23 mouse cellular contexts compared by ENCODE assay signal in genomic region chr19:50534031-50534430, GRCm38 (mm10).
A peak's percentile ranks its signal among the peaks of the same experiment; 100 is the strongest.
DNase-seq lines count a peak whose midpoint lies in the region; ATAC-seq and TF ChIP-seq lines count a peak whose summit lies in the region.
"Had no signal": no experiment of that assay in that cellular context is flagged by ENCODE, and none has a peak within 500 bp of the region (broad histone marks: within the 10 kb centered on the region; RNA-seq: fewer than 3 reads in every experiment).

No protein-coding gene starts in this region.

- WGBS in kidney, embryonic 15.5 days: 38% methylated on average over 5 of the region's 5 CpGs
- WGBS in kidney, postnatal 0 days: 31% methylated on average over 5 of the region's 5 CpGs
- 69% methylated on average over 5 of the region's 5 CpGs for WGBS in intestine, embryonic 15.5 days

- no peak for TF ChIP-seq CTCF in kidney, postnatal 0 days (IDR thresholded peaks at IDR 0.05; ENCODE audit: low read depth)

- ATAC-seq in kidney, embryonic 15.5 days (replicated peaks; ENCODE audit: low FRiP score): peak; percentile 80
- no peak for ATAC-seq in kidney, postnatal 0 days (replicated peaks; ENCODE audit: low FRiP score, low read depth)
- ATAC-seq in intestine, embryonic 15.5 days: no peak
- ATAC-seq: forebrain, embryonic 14.5 days had no signal

- H3K9me3 ChIP-seq in kidney, embryonic 15.5 days (replicated peaks): no peaks in the 10 kb centered on the region
- H3K9me3 ChIP-seq in kidney, postnatal 0 days (replicated peaks; ENCODE audit: low read length): no peaks in the 10 kb centered on the region
- no peaks in the 10 kb centered on the region for H3K9me3 ChIP-seq in intestine, embryonic 15.5 days
- H3K9me3 ChIP-seq: embryonic facial prominence, embryonic 13.5 days; embryonic facial prominence, embryonic 15.5 days; forebrain, embryonic 10.5 days; forebrain, embryonic 12.5 days had no signal

- H3K27ac ChIP-seq in kidney, embryonic 15.5 days: no peak overlapping the region
- H3K27ac ChIP-seq in kidney, postnatal 0 days: no peak overlapping the region
- H3K27ac ChIP-seq in intestine, embryonic 15.5 days: no peak overlapping the region
- H3K27ac ChIP-seq: embryonic facial prominence, embryonic 13.5 days; embryonic facial prominence, embryonic 15.5 days; forebrain, embryonic 10.5 days; forebrain, embryonic 12.5 days had no signal

- no peak overlapping the region for H3K9ac ChIP-seq in kidney, embryonic 15.5 days
- no peak overlapping the region for H3K9ac ChIP-seq in kidney, postnatal 0 days (ENCODE audit: low read depth, low read length)
- H3K9ac ChIP-seq in intestine, embryonic 15.5 days: no peak overlapping the region
- H3K9ac ChIP-seq: embryonic facial prominence, embryonic 13.5 days; embryonic facial prominence, embryonic 15.5 days; forebrain, embryonic 12.5 days had no signal

- no peak for DNase-seq in kidney, postnatal 4 days
- peak; percentile 24 for DNase-seq in kidney, postnatal 0 days (ENCODE audit: low spot score)
- DNase-seq in kidney, adult 8-10 months: no peak
- peak; percentile 17 for DNase-seq in retina, postnatal 1 day
- no peak for DNase-seq in retina, embryonic 14.5 days (ENCODE audit: low spot score)
- DNase-seq: adrenal gland, adult 2 months; adrenal gland, postnatal 10 days; adrenal gland, postnatal 25 days; cerebellum, adult 11 months; cerebellum, adult 18-20 months; cerebellum, adult 8-10 months; cerebellum, adult 9-11 months; cerebellum, postnatal 14 days; cerebellum, postnatal 36 days; embryo, embryonic 11 days had no signal

- no peaks in the 10 kb centered on the region for H3K36me3 ChIP-seq in kidney, embryonic 15.5 days
- H3K36me3 ChIP-seq in kidney, postnatal 0 days (ENCODE audit: insufficient read depth, low read length): no peaks in the 10 kb centered on the region
- H3K36me3 ChIP-seq in intestine, embryonic 15.5 days: no peaks in the 10 kb centered on the region
- H3K36me3 ChIP-seq: embryonic facial prominence, embryonic 13.5 days; embryonic facial prominence, embryonic 15.5 days; forebrain, embryonic 10.5 days; forebrain, embryonic 12.5 days had no signal

- H3K4me1 ChIP-seq in kidney, embryonic 15.5 days: 0 out of 2 replicates have a peak, but pooled peaks cover 3% of the 10 kb centered on the region
- H3K4me1 ChIP-seq in kidney, postnatal 0 days (replicated peaks; ENCODE audit: insufficient read depth, low read length): 0 out of 2 replicates have a peak, but pooled peaks cover 3% of the 10 kb centered on the region
- H3K4me1 ChIP-seq in intestine, embryonic 15.5 days (replicated peaks): no peaks in the 10 kb centered on the region
- H3K4me1 ChIP-seq: embryonic facial prominence, embryonic 13.5 days; embryonic facial prominence, embryonic 15.5 days had no signal

- H3K4me2 ChIP-seq in kidney, embryonic 15.5 days: no peak overlapping the region
- H3K4me2 ChIP-seq in kidney, postnatal 0 days (ENCODE audit: low read length): no peak overlapping the region
- no peak overlapping the region for H3K4me2 ChIP-seq in intestine, embryonic 15.5 days (replicated peaks)
- H3K4me2 ChIP-seq: embryonic facial prominence, embryonic 13.5 days; embryonic facial prominence, embryonic 15.5 days; forebrain, embryonic 12.5 days had no signal

- H3K27me3 ChIP-seq in kidney, embryonic 15.5 days: no peaks in the 10 kb centered on the region
- H3K27me3 ChIP-seq in kidney, postnatal 0 days (ENCODE audit: insufficient read depth, low read length): no peaks in the 10 kb centered on the region
- H3K27me3 ChIP-seq in intestine, embryonic 15.5 days (replicated peaks): no peaks in the 10 kb centered on the region
- H3K27me3 ChIP-seq: embryonic facial prominence, embryonic 13.5 days; embryonic facial prominence, embryonic 15.5 days; forebrain, embryonic 12.5 days had no signal

- H3K4me3 ChIP-seq in kidney, embryonic 15.5 days (replicated peaks): no peak overlapping the region
- no peak overlapping the region for H3K4me3 ChIP-seq in kidney, postnatal 0 days (replicated peaks; ENCODE audit: low read depth, low read length)
- no peak overlapping the region for H3K4me3 ChIP-seq in intestine, embryonic 15.5 days (replicated peaks)
- H3K4me3 ChIP-seq: embryonic facial prominence, embryonic 13.5 days; embryonic facial prominence, embryonic 15.5 days; erythroblast, embryonic 14.5 days; forebrain, embryonic 10.5 days; forebrain, embryonic 12.5 days had no signal

Comparison
In these comparisons a context has a peak if more than half of its experiments do, and no peak if none do; other contexts are left out.
1. DNase-seq: peak in kidney, postnatal 0 days (single experiment) and retina, postnatal 1 day (single experiment); none in kidney, postnatal 4 days (0 of 2), kidney, adult 8-10 months (0 of 2) and retina, embryonic 14.5 days (single experiment).